In genomic region chr1:83964631-83965030, GRCm38 (mm10) we compare ENCODE assay signal across 7 mouse cellular contexts.
DNase-seq lines count a peak whose midpoint lies in the region.
"Not testable (repeated sequence)": the region's sequence is repeated elsewhere in the genome, so short reads cannot be mapped to it uniquely, and the experiment has no call there.

No protein-coding gene starts in this region.

- intact Hi-C loops in heart, postnatal 10 days (cut with DNase I), result not testable (repeated sequence)

- peak; percentile 15 for DNase-seq in gastrocnemius, adult 18-20 months (ENCODE audit: low spot score)
- peak; percentile 13 for DNase-seq in gastrocnemius, postnatal 25 days
- DNase-seq in heart, adult 11 months, result peak; percentile 93
- DNase-seq in heart, adult 18-20 months, result peak; percentile 8 to 31
- DNase-seq in heart, adult 9 months (ENCODE audit: low spot score in 2 of 2), result peak; percentile 15 to 33
- DNase-seq in heart, postnatal 10 days, result peak; percentile 7 to 27
- peak; percentile 34 for DNase-seq in skeletal muscle tissue, adult 2 months (ENCODE audit: low read depth, low spot score)

Comparison
In these comparisons a context has a peak if more than half of its experiments do, and no peak if none do; other contexts are left out.
1. Peak in every context shown above with its lines: DNase-seq.
2. DNase-seq: peak in every context shown above with its lines; median percentile 93 in heart, adult 11 months; 34 in skeletal muscle tissue, adult 2 months; 24 in heart, adult 9 months; 20 in heart, adult 18-20 months; 17 in heart, postnatal 10 days; 15 in gastrocnemius, adult 18-20 months; 13 in gastrocnemius, postnatal 25 days.